Mouse (Mus musculus) G1E (cell line): ENCODE measurements at regions not wholly inside any gene's neighbourhood (a gene's known extent, or its start where the extent isn't known, plus 50 kb on each side); places are given as distances from the start of the nearest gene placed in this dataset.

Experiments used
- ATAC-seq: 2 replicates; pipeline ENCODE4 v1.8.0; 2016; ENCODE audit warnings: mild to moderate bottlenecking; ENCODE audit not compliant: insufficient number of reproducible peaks, poor library complexity, low FRiP score, severe bottlenecking; ENCODE audit errors: extremely low read depth
- DNase-seq: peaks from one replicate; pipeline ENCODE4 v3.0.0; 2012; ENCODE audit warnings: low spot score
- H3K27me3 ChIP-seq: 2 replicates; pipeline ENCODE4 v1.6.1; 2012; ENCODE audit warnings: mild to moderate bottlenecking, low read length, inconsistent platforms; ENCODE audit not compliant: insufficient read depth
- H3K36me3 ChIP-seq: replicated peaks from 2 replicates; pipeline ENCODE3; 2012; ENCODE audit warnings: mild to moderate bottlenecking, inconsistent platforms
- H3K4me1 ChIP-seq: 2 replicates; pipeline ENCODE4 v1.6.1; 2012; ENCODE audit warnings: low read depth, low read length, inconsistent platforms, mixed read lengths; ENCODE audit not compliant: insufficient read depth
- H3K4me3 ChIP-seq: 2 replicates; pipeline ENCODE4 v1.5.1; 2012; ENCODE audit warnings: low read depth, mild to moderate bottlenecking, inconsistent platforms, low read length, moderate library complexity, mixed read lengths
- H3K9me3 ChIP-seq: replicated peaks from 2 replicates; pipeline ENCODE4 v1.6.1; 2012; ENCODE audit warnings: inconsistent platforms
- CTCF ChIP-seq: IDR thresholded peaks from 2 replicates; pipeline ENCODE4 v1.5.1; 2012; ENCODE audit warnings: low read depth, low read length, inconsistent platforms, mixed read lengths
- GATA1 ChIP-seq: IDR thresholded peaks from 2 replicates; pipeline ENCODE4 v1.6.1; 2012; ENCODE audit warnings: borderline replicate concordance, low read length, inconsistent platforms, mixed read lengths
- GATA2 ChIP-seq: IDR thresholded peaks from 2 replicates; pipeline ENCODE4 v1.6.1; 2012; ENCODE audit warnings: low read depth, low read length, inconsistent platforms, borderline replicate concordance
- POLR2AphosphoS5 ChIP-seq: IDR thresholded peaks from 2 replicates; pipeline ENCODE4 v1.6.1; 2012; ENCODE audit warnings: low read depth, low read length, inconsistent platforms; ENCODE audit not compliant: insufficient replicate concordance
- TAL1 ChIP-seq: conservative IDR thresholded peaks from 2 replicates; pipeline ENCODE4 v1.6.1; 2012; ENCODE audit warnings: low read depth, low read length, inconsistent platforms, mixed read lengths

DNA sequence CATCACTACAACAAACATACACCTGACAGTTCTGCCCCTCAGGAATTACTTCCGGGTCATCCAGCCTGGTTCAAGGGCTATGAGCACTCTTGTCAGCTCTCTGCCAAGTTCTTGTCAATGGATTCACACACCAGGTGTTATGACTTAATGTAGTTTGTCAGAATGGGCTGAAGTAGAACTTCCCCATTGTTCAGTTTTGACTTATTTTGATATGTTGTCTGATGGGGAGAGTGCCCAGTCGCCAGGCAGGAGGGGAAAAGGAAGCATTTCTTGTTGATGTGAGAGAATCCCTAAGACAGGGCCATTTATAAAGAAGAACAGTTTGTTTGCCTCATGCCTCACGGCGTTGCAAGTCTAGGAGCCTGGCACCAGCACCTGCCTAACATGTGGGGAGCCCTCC is 52.0 kb upstream of the Cpeb4 start:
- 0 out of 2 replicates have a peak, but pooled peaks cover 5% of the 10 kb centered on the region for H3K27me3 ChIP-seq
- ATAC-seq = no peak
- no peak for TF ChIP-seq CTCF
- no peak for TF ChIP-seq GATA2
- no peak for TF ChIP-seq GATA1
- TF ChIP-seq POLR2AphosphoS5 = no peak
- no peak for TF ChIP-seq TAL1

DNA sequence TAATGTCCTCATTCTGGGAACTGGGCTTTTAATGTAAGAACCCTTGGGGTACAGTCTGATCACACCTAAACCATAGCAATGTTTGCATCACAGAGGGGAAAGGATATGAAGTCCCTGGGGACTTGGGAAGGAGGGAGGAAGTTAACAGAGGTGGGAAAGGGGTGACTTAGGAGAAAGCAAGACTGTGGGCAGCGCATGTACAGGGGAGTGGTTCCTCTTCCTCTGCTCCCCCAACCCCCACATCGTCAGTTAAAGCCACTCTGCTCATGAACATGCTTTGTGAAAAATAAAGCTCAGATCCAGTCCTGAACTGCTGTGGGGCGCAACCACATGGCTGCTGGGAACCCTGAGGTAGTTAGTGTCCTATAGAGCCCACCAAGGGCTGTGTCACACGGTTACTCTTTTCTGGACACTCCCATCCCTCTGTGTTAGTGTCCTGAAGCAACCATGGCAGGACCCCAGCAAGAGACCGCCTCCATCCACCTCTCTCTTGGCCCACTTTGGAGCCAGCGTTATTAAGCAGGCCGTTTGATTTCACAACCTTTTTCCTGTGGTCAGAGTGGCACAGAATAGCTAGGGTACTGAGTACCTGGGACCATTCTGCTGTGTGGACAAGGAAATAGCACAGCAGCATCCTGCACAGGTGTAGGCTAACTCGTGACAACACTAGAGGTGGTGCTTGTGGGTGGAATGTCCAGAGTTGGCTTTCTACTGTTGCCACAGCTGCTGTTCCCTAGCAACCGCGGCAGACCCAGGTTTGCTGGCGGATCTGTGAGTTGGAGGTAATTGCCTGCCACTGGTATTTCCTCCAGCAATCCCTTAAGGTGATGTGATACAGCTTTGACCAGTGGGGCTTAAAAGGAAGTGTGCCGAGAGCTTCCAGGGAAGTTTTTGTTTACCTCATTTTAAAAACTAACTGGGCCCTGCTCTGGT is 50.3 kb upstream of the Cpeb4 start:
- 0 out of 2 replicates have a peak, but pooled peaks cover 5% of the 10 kb centered on the region for H3K27me3 ChIP-seq
- no peaks in the 10 kb centered on the region for H3K36me3 ChIP-seq
- peaks cover 70% of the 10 kb centered on the region for H3K4me1 ChIP-seq
- no peak for DNase-seq
- H3K9me3 ChIP-seq = no peaks in the 10 kb centered on the region
- no peak for ATAC-seq
- TF ChIP-seq POLR2AphosphoS5 (no peak), CTCF (no peak), TAL1 (no peak), GATA2 (no peak), GATA1 (no peak)
- H3K4me3 ChIP-seq = no peak overlapping the region

More for the DNA sequence above, 52.0 kb upstream of the Cpeb4 start:
- no peak for DNase-seq
- Histone ChIP-seq H3K9me3 (no peaks in the 10 kb centered on the region), H3K4me3 (no peak overlapping the region), H3K36me3 (no peaks in the 10 kb centered on the region), H3K4me1 (peaks cover 57% of the 10 kb centered on the region)
